Mouse (Mus musculus) liver, postnatal 0 days (tissue): ENCODE data around the gene Plekhg1.

Experiments
- CTCF ChIP-seq: sonication (generic); IDR thresholded peaks from 2 replicates; pipeline ENCODE4 v1.5.1; 2016; ENCODE audit warnings: antibody characterized with exemption, low read depth
- EP300 ChIP-seq: IDR thresholded peaks from 2 replicates; pipeline ENCODE4 v1.6.1; 2016; ENCODE audit warnings: antibody characterized with exemption, low read depth, mild to moderate bottlenecking

- TF ChIP-seq CTCF (no peak), EP300 (no peak)
Measured at GRCm38 (mm10) chr10:3830618-3831017, 90.5 kb downstream of the Plekhg1 start.
